Mouse (Mus musculus): ENCODE measurements around the gene B4galt5. TPM values are rescaled to one million over a fixed set of nuclear protein-coding genes. Genes with fewer than 3 reads are reported as not detected.

Gene B4galt5
- polyA plus RNA-seq (2015; fragmentation: Illumina TruSeq; extraction: RNeasy Lipid Tissue Mini Kit (QIAGEN cat#74804); ENCODE audit: low read depth, low replicate concordance): 27.7 TPM

GRCm38 (mm10) chr2:167348376-167349282, at the start of gene B4galt5:
TSS of gene B4galt5 (minus strand) at chr2:167349183.

Other genes with a start within 250 kb of the B4galt5 start
- 70.6 TPM for gene Kcnb1, start 159.0 kb downstream of the B4galt5 start, polyA plus RNA-seq (2015; fragmentation: Illumina TruSeq; extraction: RNeasy Lipid Tissue Mini Kit (QIAGEN cat#74804); ENCODE audit: low read depth, low replicate concordance)
- gene Ptgis, start 108.6 kb downstream of the B4galt5 start, polyA plus RNA-seq (2015; fragmentation: Illumina TruSeq; extraction: RNeasy Lipid Tissue Mini Kit (QIAGEN cat#74804); ENCODE audit: low read depth, low replicate concordance): 1.8 TPM
- 21.2 TPM for gene Slc9a8, start 72.5 kb upstream of the B4galt5 start, polyA plus RNA-seq (2015; fragmentation: Illumina TruSeq; extraction: RNeasy Lipid Tissue Mini Kit (QIAGEN cat#74804); ENCODE audit: low read depth, low replicate concordance)
- 68.6 TPM for gene Rnf114, start 143.5 kb upstream of the B4galt5 start, polyA plus RNA-seq (2015; fragmentation: Illumina TruSeq; extraction: RNeasy Lipid Tissue Mini Kit (QIAGEN cat#74804); ENCODE audit: low read depth, low replicate concordance)
- 39.0 TPM for gene Spata2, start 143.7 kb upstream of the B4galt5 start, polyA plus RNA-seq (2015; fragmentation: Illumina TruSeq; extraction: RNeasy Lipid Tissue Mini Kit (QIAGEN cat#74804); ENCODE audit: low read depth, low replicate concordance)
- 0.46 TPM for gene Snai1, start 189.0 kb upstream of the B4galt5 start, polyA plus RNA-seq (2015; fragmentation: Illumina TruSeq; extraction: RNeasy Lipid Tissue Mini Kit (QIAGEN cat#74804); ENCODE audit: low read depth, low replicate concordance)

Measured in brain, adult 10 weeks (tissue).